Mouse (Mus musculus) megakaryocyte, embryonic 14.5 days (primary cell): ENCODE measurements around the gene Cpox. TPM values are rescaled to one million over a fixed set of nuclear protein-coding genes. Genes with fewer than 3 reads are reported as not detected.

Experiments used
- H3K27me3 ChIP-seq: replicated peaks from 2 replicates; pipeline ENCODE3; 2012; ENCODE audit warnings: inconsistent platforms
- H3K36me3 ChIP-seq: replicated peaks from 2 replicates; pipeline ENCODE3; 2012; ENCODE audit warnings: low read length, inconsistent platforms, mixed read lengths
- H3K4me1 ChIP-seq: 2 replicates; pipeline ENCODE4 v1.6.1; 2012; ENCODE audit warnings: inconsistent platforms
- H3K4me3 ChIP-seq: replicated peaks from 2 replicates; pipeline ENCODE3; 2012; ENCODE audit warnings: moderate library complexity, mild to moderate bottlenecking, inconsistent platforms
- H3K9me3 ChIP-seq: 2 replicates; pipeline ENCODE4 v1.6.1; 2012; ENCODE audit warnings: inconsistent platforms
- FLI1 ChIP-seq: IDR thresholded peaks from 2 replicates; pipeline ENCODE4 v1.6.1; 2012; ENCODE audit warnings: low read length, inconsistent platforms, mixed read lengths
- GATA1 ChIP-seq: IDR thresholded peaks from 3 replicates; pipeline ENCODE4 v1.6.1; 2012; ENCODE audit warnings: mixed read lengths, low read length, inconsistent platforms, borderline replicate concordance
- polyA plus RNA-seq: library from polyadenylated mRNA; stranded (reverse); fragments of >175 nt; gene quantifications from 2 replicates; pipeline ENCODE4 v1.2.3, GENCODE M21; 2012; ENCODE audit warnings: low replicate concordance; ENCODE audit not compliant: insufficient read depth

Cpox gene
- polyA plus RNA-seq, 1 experiment, result 14.3 TPM

DNA sequence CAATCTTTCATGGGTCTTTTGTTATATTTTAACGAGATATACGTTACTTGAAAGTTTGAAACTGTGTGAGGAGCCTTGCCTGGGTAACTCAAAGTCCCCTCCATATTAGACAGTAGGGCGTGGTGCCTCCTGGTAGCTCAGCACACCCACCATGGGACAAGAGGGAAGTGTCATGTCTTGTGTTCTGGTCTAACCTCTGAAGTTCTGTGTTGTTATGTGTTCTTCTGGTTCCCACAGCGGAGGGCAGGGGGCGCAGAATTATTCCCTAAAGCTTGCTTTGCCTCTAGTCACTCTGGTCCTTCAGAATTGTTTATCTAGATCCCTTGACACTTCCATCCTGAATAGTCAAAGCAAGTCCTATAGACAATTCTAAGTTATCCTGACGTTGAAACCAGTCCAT is 12.0 kb downstream of the Cpox start:
- no peaks in the 10 kb centered on the region for H3K9me3 ChIP-seq
- TF ChIP-seq GATA1 (no peak), FLI1 (no peak)
- H3K4me1 ChIP-seq, result peaks cover 28% of the 10 kb centered on the region

DNA sequence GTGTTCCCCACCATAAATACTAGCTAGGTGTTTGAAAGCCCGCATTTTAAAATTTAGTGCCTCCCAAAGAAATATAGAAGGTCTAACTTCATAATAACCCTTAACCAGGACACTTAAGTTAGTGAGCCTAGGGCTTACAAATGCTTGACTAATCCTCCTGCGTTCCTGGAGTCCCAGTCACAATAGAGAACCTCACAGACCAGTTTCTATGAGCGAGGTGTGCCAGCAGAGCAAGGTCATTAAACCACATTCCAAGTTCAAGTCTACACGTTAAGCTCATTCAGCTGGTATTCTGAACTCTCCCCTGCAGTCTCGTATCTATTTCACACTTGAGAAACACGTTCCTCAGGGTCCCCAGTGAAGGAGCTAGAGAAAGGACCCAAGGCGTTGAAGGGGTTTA is 12.8 kb downstream of the Cpox start:
- peaks cover 37% of the 10 kb centered on the region for H3K36me3 ChIP-seq
- H3K4me3 ChIP-seq, result no peak overlapping the region
- H3K4me1 ChIP-seq, result peaks cover 20% of the 10 kb centered on the region
- no peaks in the 10 kb centered on the region for H3K27me3 ChIP-seq
- TF ChIP-seq GATA1 (no peak), FLI1 (no peak)
- H3K9me3 ChIP-seq, result no peaks in the 10 kb centered on the region

More for the DNA sequence above, 12.0 kb downstream of the Cpox start:
- H3K36me3 ChIP-seq, result peaks cover 45% of the 10 kb centered on the region
- no peaks in the 10 kb centered on the region for H3K27me3 ChIP-seq
- no peak overlapping the region for H3K4me3 ChIP-seq

DNA sequence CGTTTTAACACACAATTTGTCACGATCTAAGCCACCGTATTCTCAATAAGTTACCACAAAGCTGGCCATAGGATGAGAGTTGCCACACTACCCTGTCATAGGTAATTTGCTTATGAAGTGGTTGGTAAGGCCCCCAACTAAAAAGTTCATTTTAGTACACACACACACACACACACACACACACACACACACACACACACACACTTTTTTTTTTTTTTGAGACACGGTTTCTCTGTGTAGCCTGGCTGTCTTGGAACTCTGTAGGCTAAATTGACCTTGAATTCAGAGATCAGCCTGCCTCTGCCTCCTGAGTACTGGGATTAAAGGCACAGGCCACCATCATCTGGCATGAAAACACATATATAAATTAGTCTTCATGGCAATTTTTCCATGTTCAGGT is 13.8 kb downstream of the Cpox start:
- H3K36me3 ChIP-seq, result peaks cover 27% of the 10 kb centered on the region
- H3K9me3 ChIP-seq, result no peaks in the 10 kb centered on the region
- no peak for TF ChIP-seq GATA1
- TF ChIP-seq FLI1, result no peak
- no peak overlapping the region for H3K4me3 ChIP-seq
- H3K4me1 ChIP-seq, result peaks cover 14% of the 10 kb centered on the region
- H3K27me3 ChIP-seq, result no peaks in the 10 kb centered on the region

DNA sequence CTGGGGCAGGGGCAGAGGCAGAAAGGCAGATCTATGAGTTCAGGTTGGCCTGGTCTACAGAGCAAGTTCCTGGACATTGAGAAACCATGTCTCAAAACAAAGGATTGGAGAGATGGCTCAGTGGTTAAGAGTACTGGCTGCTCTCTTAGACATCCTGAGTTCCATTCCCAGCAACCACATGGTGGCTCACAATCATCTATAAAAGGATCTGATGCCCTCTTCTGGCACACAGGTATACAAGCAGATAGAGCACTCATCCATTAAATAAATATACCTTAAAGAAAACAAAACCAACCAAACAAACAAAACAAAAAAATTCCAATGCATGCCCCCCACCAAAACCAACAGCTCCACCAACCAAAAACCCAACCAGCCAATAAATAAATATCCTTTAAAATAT is 14.4 kb downstream of the Cpox start:
- H3K27me3 ChIP-seq, result no peaks in the 10 kb centered on the region
- H3K9me3 ChIP-seq, result no peaks in the 10 kb centered on the region
- H3K36me3 ChIP-seq, result peaks cover 24% of the 10 kb centered on the region
- H3K4me1 ChIP-seq, result peaks cover 21% of the 10 kb centered on the region
- no peak overlapping the region for H3K4me3 ChIP-seq
- no peak for TF ChIP-seq FLI1
- no peak for TF ChIP-seq GATA1

DNA sequence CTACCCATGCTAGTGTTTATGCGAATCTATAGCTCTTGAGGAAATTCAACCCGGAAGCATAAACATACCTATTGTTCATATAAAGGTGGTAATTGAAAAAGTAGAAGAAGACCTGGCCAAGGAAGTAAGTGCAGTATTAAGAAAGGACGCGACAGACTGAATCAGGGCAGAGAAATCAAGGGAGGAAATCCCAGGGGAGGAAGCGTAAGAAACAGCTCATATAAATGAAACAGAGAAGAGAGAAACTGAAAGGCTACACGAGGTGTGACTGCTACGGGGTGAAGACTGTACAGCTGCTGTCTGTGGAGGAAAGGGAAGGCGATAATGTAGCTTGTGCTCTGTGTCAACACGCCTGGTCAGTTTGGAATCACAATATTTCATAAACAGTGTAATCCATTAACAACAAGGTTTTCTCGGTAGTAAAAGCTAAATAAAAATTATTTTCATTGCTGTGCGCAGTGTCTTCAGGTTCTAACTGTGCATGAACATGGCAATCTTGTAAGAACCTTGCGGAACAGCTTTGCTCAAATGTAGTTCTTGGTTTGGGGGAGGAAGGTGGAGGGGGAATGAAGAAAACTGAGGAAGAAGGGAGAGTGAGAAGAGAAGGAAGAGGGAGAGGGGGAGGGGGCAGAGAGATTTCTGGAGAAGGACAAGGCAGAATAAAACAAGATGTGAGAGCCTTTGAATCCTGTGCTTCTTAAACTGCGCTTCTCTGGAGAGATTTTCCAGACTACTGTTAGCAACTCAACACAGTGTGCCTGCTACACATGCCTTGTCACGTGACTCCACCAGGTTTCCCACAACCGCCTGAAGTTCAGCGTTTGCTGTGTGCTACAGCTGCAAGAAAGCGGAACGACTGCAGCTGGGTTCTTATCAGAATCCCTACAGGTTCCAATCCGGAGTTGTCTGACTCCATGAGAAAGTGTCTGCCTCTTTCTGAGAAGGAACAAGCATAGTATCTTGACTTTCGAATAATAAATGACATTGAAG is 15.8 kb downstream of the Cpox start:
- Histone ChIP-seq H3K4me3 (peak overlapping the region; percentile 78), H3K27me3 (no peaks in the 10 kb centered on the region), H3K9me3 (no peaks in the 10 kb centered on the region), H3K36me3 (peaks cover 15% of the 10 kb centered on the region), H3K4me1 (peaks cover 32% of the 10 kb centered on the region)
- TF ChIP-seq FLI1, result no peak
- no peak for TF ChIP-seq GATA1

DNA sequence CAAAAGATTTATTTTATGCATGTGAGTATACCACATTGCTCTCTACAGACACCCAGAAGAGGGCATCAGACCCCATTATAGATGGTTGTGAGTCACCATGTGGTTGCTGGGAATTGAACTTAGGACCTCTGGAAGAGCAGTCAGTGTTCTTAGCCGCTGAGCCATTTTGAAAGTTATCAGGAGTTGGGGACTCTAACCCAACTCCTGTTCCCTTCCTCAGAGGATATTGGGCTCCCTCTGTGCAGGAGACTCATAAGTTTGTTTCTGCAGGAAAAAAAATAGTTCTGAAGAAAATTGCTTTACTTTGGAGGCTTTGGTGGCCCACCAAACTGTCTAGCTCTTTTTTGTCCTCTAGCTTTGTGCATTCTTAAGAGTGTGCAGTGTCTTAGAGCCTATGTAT is 18.4 kb downstream of the Cpox start:
- H3K9me3 ChIP-seq, result no peaks in the 10 kb centered on the region
- H3K4me1 ChIP-seq, result peaks cover 28% of the 10 kb centered on the region
- H3K27me3 ChIP-seq, result no peaks in the 10 kb centered on the region
- no peaks in the 10 kb centered on the region for H3K36me3 ChIP-seq
- H3K4me3 ChIP-seq, result no peak overlapping the region
- no peak for TF ChIP-seq FLI1
- TF ChIP-seq GATA1, result no peak

DNA sequence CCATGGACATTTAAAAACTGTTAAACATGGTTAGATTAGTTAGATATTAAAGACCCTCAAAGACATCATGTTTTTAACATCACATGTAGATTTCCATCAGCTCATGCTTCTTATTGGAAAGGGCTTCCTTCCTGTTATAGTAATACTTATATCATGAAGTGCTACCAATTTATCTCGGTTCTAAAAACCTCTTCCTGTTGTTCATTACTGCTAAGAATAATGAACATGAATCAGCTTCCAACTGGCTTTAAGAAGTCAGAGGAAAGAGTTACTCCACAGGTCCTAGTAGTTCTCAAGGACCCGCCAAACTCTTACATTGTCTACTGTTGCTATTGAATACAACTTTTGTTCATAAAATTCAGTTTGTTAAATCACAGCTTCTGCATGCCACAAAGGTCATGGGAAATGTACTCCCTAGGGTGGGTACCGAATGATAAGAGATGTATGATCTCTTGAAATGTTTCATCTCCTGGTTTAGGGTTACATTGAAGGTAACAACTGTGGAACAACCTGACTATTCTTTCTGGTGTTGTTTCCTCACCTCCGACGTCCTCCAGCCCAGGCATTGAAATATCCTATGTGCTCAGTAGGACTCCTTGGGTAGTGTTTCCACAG is 19.6 kb downstream of the Cpox start:
- Histone ChIP-seq H3K36me3 (no peaks in the 10 kb centered on the region), H3K4me3 (no peak overlapping the region), H3K27me3 (no peaks in the 10 kb centered on the region), H3K4me1 (peaks cover 28% of the 10 kb centered on the region), H3K9me3 (no peaks in the 10 kb centered on the region)
- no peak for TF ChIP-seq GATA1
- no peak for TF ChIP-seq FLI1

DNA sequence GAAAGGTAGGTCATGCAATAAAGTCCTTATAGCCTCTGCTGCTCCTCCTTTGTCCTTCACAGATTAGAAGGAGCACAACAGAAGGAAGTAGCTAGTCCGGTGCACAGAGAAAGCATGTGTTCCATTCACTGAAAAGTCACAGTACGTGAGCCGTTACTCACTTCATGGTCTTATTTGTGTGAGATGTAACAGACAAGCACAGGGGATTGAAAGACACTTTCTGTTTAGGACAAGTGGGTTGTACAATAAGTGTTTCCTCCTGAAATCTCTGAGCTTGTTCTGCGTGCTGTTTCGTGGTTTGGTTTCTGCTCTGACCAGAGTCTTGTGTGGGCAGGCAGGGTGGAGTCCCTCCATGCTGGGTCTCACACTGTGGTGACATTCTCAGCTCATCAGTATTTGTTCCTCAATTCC is 20.2 kb downstream of the Cpox start:
- no peak for TF ChIP-seq GATA1
- TF ChIP-seq FLI1, result no peak
- H3K27me3 ChIP-seq, result no peaks in the 10 kb centered on the region
- peak overlapping the region; percentile 29 for H3K4me3 ChIP-seq
- H3K4me1 ChIP-seq, result peaks cover 28% of the 10 kb centered on the region
- no peaks in the 10 kb centered on the region for H3K36me3 ChIP-seq
- no peaks in the 10 kb centered on the region for H3K9me3 ChIP-seq

DNA sequence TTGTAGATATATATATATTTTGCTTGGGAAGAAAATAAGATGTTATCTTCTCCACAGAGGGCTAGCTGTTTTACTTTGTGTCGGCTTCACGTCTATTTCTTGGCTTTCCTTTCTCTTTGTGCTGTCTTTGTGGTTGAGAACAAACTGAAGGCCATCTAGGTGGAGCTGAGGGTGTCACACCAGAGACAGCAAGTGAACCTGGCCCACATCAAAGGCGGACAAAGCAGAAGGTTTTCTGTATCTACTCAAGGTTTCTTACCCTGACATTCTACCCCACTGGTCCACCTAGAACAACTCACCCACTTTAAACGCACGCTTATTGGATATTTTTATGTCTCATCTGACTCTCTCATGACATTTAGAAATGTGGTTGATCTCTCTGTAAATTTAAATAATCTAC is 24.0 kb downstream of the Cpox start:
- H3K9me3 ChIP-seq, result no peaks in the 10 kb centered on the region
- TF ChIP-seq FLI1 (no peak), GATA1 (no peak)
- no peaks in the 10 kb centered on the region for H3K27me3 ChIP-seq
- no peak overlapping the region for H3K4me3 ChIP-seq
- no peaks in the 10 kb centered on the region for H3K36me3 ChIP-seq
- peaks cover 16% of the 10 kb centered on the region for H3K4me1 ChIP-seq

DNA sequence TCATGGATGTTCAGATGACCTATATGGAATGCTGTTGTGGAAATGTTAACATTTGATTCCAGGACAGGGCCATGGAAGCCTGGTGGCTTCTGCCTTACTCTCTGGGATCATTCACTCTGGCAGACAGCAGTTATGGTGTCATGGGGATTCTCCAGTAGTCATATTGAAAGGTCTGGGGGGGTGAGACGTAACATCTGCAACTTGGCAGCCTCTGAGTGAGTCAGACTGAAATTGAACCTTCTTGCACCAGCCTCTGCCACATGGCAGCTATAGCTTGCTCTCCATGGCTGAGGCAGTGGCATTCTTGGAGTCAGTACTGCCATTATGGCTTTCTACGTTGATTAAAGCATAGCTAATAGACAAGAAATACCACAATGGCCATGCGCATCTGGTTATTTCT is 26.7 kb downstream of the Cpox start:
- Histone ChIP-seq H3K9me3 (no peaks in the 10 kb centered on the region), H3K4me1 (peaks cover 3% of the 10 kb centered on the region; the same call in 1 of the 2 replicates), H3K36me3 (no peaks in the 10 kb centered on the region), H3K4me3 (no peak overlapping the region), H3K27me3 (no peaks in the 10 kb centered on the region)
- TF ChIP-seq GATA1, result no peak
- TF ChIP-seq FLI1, result no peak
